Mouse (Mus musculus) testis, adult 2 months (tissue): ENCODE measurements around the gene Smarcc2.

Experiments
- CTCF ChIP-seq: fragments of 200-500 bp; IDR thresholded peaks from 2 replicates; pipeline ENCODE4 v1.5.1; 2012; ENCODE audit warnings: low read depth, mild to moderate bottlenecking, inconsistent platforms, low read length, moderate library complexity; ENCODE audit not compliant: control insufficient read depth, insufficient read depth, insufficient replicate concordance
- POLR2A ChIP-seq: fragments of 200-500 bp; IDR thresholded peaks from 2 replicates; pipeline ENCODE4 v1.6.1; 2012; ENCODE audit warnings: low read depth, mild to moderate bottlenecking, inconsistent platforms, low read length, moderate library complexity; ENCODE audit not compliant: control insufficient read depth

DNA sequence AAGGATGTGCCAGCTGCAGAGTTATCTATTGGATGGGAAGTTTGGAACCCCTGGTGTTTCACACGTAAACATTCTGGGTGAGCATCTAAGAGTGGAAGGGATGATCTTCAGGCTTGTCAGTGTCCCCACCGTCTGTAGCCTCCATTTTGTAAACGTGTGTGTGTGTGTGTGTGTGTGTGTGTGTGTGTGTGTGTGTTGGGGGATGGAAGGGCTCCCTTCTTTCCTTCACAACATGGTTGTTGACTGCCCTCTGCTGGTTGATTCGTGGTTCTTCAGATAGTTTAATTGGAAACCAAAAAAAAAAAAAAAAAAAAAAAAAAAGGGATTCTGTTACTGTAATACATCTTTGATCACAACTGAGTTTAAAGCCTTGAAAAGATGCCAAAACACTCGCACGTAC, 3.8 kb upstream of the Smarcc2 start:
- TF ChIP-seq POLR2A (no peak), CTCF (0 out of 2 replicates have a peak, but pooled peaks have one; percentile 21)
